Mouse (Mus musculus) bone marrow, adult 2 months (tissue): ENCODE results near the gene Zfp128. TPM values are rescaled to one million over a fixed set of nuclear protein-coding genes. Genes with fewer than 3 reads are reported as not detected.

ENCODE experiments used
- H3K27ac ChIP-seq: fragments of 200-500 bp; 2 replicates; pipeline ENCODE4 v1.5.1; 2012; ENCODE audit warnings: low read depth, mild to moderate bottlenecking, control low read depth, inconsistent platforms, low read length; ENCODE audit not compliant: control insufficient read depth, poor library complexity, insufficient read depth
- H3K4me1 ChIP-seq: fragments of 200-500 bp; 2 replicates; pipeline ENCODE4 v1.6.1; 2011; ENCODE audit warnings: low read length; ENCODE audit not compliant: control insufficient read depth, insufficient read depth
- H3K4me3 ChIP-seq: fragments of 200-500 bp; replicated peaks from 2 replicates; pipeline ENCODE3; 2011; ENCODE audit warnings: mild to moderate bottlenecking, low read depth, low read length, control low read depth; ENCODE audit not compliant: control insufficient read depth
- CTCF ChIP-seq: fragments of 200-500 bp; IDR thresholded peaks from 2 replicates; pipeline ENCODE4 v1.5.1; 2011; ENCODE audit warnings: low read length, control low read depth; ENCODE audit not compliant: control insufficient read depth, insufficient read depth
- POLR2A ChIP-seq: fragments of 200-500 bp; IDR thresholded peaks from 2 replicates; pipeline ENCODE4 v1.6.1; 2011; ENCODE audit warnings: low read depth, mild to moderate bottlenecking, control low read depth, low read length, borderline replicate concordance; ENCODE audit not compliant: control insufficient read depth
- WGBS: fragments of 180-500 bp; shearing (Covaris S2); methylation state at CpG from one replicate; pipeline ENCODE4 v1.1.7; 2018; 5-methylcytosine and 5-hydroxymethylcytosine counted together
- polyA plus RNA-seq: library from polyadenylated mRNA; stranded (reverse); fragments of >200 nt; gene quantifications from 2 replicates; pipeline ENCODE4 v1.2.4, GENCODE M21; 2011; ENCODE audit warnings: low replicate concordance; ENCODE audit not compliant: missing spikeins, insufficient read depth, insufficient read length

The Zfp128 gene
- polyA plus RNA-seq, 1 experiment: not detected

DNA sequence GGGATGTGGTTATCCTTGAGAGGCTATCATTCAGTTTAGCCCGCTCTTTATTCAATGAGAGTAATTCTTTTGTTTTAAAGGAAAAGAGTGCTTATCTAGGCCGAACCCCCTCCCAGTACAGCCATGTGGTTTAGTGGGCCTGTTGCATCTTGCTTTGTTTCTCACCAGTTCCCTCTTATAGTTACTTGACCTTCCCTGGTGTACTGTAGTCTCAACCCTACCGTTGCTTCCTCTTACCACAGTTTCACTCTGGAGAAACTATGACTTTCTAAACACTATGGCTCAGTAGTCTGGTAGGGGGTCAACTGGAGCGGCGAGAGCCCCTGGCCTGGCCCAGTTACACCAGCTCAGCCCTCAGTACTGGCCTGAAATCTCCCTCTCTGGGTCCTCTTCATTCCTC lies 6.6 kb downstream of the Zfp128 start:
- no peak overlapping the region for H3K4me3 ChIP-seq
- TF ChIP-seq CTCF: no peak
- no peak for TF ChIP-seq POLR2A
- no peak overlapping the region for H3K27ac ChIP-seq
- 54% methylated on average over 5 of the region's 5 CpGs for WGBS
- no peaks in the 10 kb centered on the region; the same call in 1 of the 2 replicates for H3K4me1 ChIP-seq

DNA sequence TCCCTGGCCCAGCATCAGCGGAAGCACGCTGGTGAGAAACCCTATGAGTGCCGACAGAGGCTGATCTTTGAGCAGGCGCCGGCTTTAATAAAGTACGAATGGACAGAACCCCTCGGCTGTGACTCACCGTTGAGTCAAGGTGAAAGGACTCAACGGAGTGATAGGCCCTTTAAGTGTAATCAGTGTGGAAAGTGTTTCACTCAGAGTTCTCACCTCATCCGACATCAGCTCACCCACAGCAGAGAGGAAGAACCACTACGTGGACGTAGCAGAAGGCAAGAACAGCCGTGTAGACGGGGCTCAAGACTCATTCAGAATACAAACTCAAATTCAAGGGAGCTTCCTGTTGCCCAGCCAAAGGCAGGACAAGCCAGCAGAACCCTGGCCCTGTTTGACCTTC lies 10.0 kb downstream of the Zfp128 start:
- H3K4me3 ChIP-seq: no peak overlapping the region
- no peaks in the 10 kb centered on the region; the same call in 1 of the 2 replicates for H3K4me1 ChIP-seq
- TF ChIP-seq POLR2A (no peak), CTCF (no peak)
- no peak overlapping the region for H3K27ac ChIP-seq
- 80% methylated on average over 14 of the region's 14 CpGs for WGBS

DNA sequence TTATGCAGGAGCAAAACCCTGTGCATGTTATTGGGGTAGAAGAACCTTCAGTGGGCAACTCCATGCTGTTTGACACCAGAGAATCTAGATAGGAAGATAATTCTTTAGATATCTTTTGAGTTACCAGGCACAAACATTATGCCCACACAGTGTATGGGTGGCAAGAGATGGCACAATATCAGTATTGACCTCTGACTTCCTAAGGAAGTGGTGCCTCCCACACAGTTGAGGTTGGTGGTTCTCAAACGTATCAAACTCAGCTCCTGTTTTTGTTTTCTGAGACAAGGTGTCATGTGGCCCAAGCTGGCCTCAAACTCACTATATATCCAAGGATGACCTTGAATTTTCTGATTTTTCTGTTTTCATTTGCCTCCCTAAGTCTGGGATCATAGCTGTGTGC lies 10.4 kb downstream of the Zfp128 start:
- Histone ChIP-seq H3K27ac (no peak overlapping the region), H3K4me1 (no peaks in the 10 kb centered on the region; the same call in 1 of the 2 replicates), H3K4me3 (no peak overlapping the region)
- TF ChIP-seq CTCF: no peak
- no peak for TF ChIP-seq POLR2A
- WGBS: 5% methylated on average over 1 of the region's 1 CpGs

DNA sequence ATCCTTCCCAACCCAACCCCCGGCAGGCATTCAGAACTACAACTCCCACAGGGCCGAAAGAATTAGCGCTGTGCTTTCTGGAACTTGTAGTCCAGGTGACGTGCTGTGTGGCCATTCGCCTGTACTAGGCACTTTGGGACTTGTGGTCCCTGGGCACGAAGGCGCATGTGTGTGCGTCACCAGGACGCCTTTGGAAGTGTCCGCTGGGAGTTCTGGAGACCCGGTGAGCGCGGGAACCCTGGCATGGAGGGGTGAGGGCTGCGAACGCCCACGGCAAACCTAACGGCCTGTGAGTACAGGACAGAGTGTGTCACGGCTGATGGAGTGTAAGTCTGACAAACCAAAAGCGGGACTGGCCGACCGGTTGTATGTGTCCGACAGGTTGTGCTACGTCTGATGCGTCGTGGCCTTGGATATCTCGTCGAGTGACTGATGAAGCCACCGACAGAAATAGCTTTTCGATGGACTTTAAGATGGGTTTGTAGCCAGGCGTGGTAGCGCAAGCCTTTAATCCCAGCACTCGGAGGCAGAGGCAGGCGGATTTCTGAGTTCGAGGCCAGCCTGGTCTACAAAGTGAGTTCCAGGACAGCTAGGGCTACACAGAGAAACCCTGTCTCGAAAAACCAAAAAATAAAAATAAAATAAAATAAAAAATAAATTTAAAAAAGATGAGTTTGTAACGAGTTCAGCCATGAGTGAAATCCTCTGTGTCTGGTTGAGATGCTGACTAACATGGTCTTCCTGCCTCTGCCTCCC lies 16.9 kb downstream of the Zfp128 start, which contains the start of gene Zscan22:
TSS of gene Zscan22 (plus strand) at position 161 of the 756 bp plus-strand sequence.
- Histone ChIP-seq H3K27ac (no peak within 1 kb of the TSS), H3K4me1 (no peaks in the 10 kb centered on the region), H3K4me3 (peak within 1 kb of the TSS; percentile 94)
- 3% methylated on average over 36 of the region's 36 CpGs for WGBS
- TF ChIP-seq POLR2A: peak; percentile 41; the same call in 1 of the 2 replicates
- no peak for TF ChIP-seq CTCF

DNA sequence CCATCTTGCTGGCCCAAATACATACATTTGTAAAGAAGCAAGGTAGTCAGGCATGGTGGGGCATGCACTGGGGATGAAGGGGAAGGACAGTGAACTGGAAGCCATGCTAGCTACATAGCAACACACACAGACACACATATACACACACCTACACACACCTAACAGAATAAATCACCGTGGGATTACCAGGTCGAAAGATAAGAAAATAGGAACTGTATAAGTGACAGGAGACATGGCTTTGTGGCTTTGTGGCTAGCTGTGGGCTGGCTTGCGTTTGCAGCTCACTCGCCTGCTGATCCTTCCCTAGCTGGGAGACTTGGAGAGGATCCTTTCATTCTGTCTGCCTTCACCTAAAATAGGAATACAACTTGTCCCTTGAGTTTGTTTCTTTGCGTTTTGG lies 20.5 kb downstream of the Zfp128 start:
- TF ChIP-seq CTCF (no peak), POLR2A (no peak)
- 31% methylated on average over 5 of the region's 5 CpGs for WGBS
- Histone ChIP-seq H3K27ac (no peak overlapping the region), H3K4me1 (no peaks in the 10 kb centered on the region; the same call in 1 of the 2 replicates), H3K4me3 (no peak overlapping the region)

DNA sequence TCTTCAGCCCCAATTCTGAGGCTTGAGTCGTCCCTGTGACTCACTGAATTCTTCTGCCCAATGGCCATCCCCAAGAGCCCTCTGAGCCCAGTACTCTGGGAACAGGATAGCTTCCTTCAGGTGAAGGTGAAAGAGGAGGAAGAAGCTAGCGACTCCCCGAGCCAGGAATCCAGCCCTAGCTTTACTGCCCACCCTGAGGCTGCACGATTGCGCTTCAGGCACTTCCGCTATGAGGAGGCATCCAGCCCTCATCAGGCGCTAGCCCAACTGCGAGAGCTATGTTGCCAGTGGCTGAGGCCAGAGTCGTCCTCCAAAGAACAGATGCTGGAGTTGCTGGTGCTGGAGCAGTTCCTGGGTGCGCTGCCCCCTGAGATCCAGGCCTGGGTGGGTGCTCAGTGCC lies 22.6 kb downstream of the Zfp128 start:
- Histone ChIP-seq H3K4me1 (no peaks in the 10 kb centered on the region; the same call in 1 of the 2 replicates), H3K27ac (peak overlapping the region; percentile 16), H3K4me3 (peak overlapping the region; percentile 63)
- WGBS: 49% methylated on average over 10 of the region's 10 CpGs
- no peak for TF ChIP-seq CTCF
- TF ChIP-seq POLR2A: 0 out of 2 replicates have a peak, but pooled peaks have one; percentile 35

DNA sequence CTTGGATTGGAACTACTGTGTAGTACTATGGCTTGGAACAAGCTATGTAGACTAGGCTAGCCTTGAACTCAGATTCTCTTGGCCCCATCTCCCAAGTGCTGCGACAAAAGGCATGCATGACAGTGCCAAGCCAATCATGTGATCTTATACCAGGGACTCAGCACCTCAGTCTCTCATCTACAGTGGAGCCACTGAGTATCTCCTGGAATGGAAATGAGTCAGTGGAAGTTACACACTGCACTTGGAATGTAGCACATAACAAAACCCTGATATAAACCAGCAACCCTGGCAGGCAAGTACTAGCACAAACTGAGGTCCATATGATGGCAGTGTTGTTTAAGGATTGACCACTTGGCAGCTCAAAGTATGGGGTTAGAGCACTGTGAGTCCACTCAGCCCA lies 24.2 kb downstream of the Zfp128 start:
- no peak overlapping the region for H3K27ac ChIP-seq
- no peak overlapping the region for H3K4me3 ChIP-seq
- 90% methylated on average over 1 of the region's 1 CpGs for WGBS
- no peaks in the 10 kb centered on the region; the same call in 1 of the 2 replicates for H3K4me1 ChIP-seq
- TF ChIP-seq POLR2A (no peak), CTCF (no peak)

DNA sequence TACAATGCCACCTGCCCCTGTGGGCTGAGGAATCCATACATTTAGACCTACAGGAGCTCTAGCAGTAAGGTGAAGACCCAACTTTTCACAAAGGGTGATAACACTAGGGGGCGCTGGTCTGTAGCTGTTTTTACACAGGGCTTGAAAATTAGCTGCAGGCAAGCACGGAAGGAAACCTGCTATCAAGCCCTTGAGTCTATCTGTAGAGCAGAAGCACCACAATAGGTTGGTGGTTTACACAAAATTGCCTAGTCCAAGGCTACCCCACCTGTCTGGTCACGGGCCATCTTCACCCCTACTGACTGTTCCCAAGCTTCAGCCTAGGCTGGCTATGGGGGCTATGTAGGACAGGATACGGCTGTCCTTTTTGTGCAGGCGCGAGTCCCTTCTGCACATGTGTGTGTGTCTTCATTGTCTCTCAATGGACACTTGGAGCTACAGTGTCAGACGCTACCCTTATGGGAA lies 28.6 kb downstream of the Zfp128 start:
- no peaks in the 10 kb centered on the region; the same call in 1 of the 2 replicates for H3K4me1 ChIP-seq
- WGBS: 17% methylated on average over 7 of the region's 7 CpGs
- H3K27ac ChIP-seq: peak overlapping the region; percentile 63; the same call in 1 of the 2 replicates
- peak overlapping the region; percentile 72 for H3K4me3 ChIP-seq
- peak; percentile 60 for TF ChIP-seq CTCF
- TF ChIP-seq POLR2A: no peak
